Mouse (Mus musculus): ENCODE results near the gene Mnat1. TPM values are rescaled to one million over a fixed set of nuclear protein-coding genes. Genes with fewer than 3 reads are reported as not detected.

The Mnat1 gene
- polyA plus RNA-seq, 1 experiment, result 15.2 TPM

DNA sequence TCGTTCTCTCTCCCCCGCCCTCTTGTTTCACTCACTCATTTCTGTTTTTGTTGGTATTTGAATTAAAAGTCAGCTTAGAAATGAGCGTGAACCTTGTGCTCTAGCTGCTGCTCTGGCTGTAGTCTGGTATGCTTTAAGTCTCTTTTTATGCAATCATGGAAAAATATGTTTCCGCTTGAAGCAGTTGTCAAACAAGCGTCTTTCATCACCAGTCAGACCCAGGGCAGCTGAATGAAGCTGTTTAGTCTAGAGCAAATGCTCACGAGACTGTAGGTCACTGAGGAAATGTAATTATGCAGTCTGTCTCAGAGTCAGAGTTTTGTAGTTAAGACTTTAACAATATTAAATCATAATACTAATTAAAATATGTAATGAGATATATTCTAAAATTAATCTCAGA, 100.4 kb downstream of the Mnat1 start:
- no peak for DNase-seq (ENCODE audit: extremely low spot score in 1 of 2, low spot score in 1 of 2)

DNA sequence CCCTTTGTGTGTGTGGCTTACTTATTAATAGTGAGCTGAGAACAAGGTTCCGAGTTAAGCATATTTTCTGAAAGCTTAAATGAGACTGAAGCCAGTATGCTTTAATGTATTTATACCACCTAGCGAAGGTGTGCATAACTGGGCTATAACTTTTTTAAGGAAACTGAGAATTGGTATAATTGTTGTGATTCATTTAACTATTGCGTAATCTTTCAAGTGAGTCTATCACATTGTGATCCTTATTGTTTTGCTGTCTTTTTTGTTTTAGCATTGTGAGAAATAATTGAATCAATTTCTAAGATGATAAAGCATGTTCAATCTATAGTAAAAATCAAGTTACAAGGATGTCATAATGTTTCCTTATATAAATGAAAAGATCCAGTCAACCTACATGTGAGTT, 104.9 kb downstream of the Mnat1 start:
- DNase-seq (ENCODE audit: extremely low spot score in 1 of 2, low spot score in 1 of 2), result no peak

DNA sequence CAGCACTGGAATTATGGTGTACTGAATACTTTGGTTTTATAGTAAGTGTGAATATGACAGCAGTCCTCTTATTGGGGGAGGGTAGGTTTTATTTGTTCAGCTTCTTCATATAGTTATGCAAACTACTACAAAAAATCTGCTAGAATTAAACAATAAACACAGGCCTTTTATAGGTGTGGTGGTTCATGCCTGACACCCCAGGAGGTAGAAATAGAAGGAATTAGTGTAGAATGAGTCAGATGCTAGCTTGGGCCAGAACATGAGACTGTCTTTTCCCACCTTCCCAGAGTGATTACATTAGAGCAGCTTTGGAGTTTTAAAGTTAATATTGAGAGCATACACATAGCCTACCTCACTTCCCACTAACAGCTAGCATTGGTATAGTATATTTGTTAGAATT, 106.7 kb downstream of the Mnat1 start:
- DNase-seq (ENCODE audit: extremely low spot score in 1 of 2, low spot score in 1 of 2), result no peak

DNA sequence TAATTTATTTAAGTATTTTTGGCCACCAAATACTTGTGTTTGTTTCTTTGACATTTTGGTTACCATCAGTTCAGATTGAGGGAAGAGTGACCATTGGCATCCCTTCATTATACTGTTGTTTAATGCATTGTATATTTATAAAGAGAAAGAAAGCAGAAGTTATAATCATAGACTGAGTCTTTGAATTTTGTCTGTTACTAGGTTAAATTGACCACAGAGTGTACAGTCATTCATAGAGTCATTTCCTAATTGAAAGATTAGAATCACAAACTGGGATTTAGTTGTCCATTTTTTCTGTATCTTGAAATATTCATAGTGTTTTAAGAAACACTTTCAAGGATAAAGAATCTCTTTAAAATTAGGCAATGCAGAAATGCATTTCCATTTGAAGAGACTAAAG, 108.0 kb downstream of the Mnat1 start:
- DNase-seq (ENCODE audit: extremely low spot score in 1 of 2, low spot score in 1 of 2), result no peak

DNA sequence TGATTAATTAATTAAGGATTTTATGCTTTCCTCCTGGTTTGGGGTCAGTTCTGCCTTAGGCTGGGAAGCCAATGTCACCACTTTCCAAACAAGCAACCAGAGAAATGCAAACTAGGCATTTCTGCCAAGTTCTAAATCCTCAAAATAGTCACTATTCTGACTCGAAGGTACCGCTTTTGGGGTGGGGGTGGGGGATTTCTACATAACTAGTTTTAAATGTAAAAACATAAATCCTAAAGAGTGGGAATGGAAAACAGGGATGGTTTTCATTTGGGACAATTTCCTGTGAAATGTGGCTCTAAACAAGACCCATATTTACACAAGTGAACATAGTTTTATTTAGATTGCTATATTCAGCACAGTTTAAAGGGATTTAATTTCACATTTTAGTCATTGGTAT, 109.1 kb downstream of the Mnat1 start:
- no peak for DNase-seq (ENCODE audit: extremely low spot score in 1 of 2, low spot score in 1 of 2)

DNA sequence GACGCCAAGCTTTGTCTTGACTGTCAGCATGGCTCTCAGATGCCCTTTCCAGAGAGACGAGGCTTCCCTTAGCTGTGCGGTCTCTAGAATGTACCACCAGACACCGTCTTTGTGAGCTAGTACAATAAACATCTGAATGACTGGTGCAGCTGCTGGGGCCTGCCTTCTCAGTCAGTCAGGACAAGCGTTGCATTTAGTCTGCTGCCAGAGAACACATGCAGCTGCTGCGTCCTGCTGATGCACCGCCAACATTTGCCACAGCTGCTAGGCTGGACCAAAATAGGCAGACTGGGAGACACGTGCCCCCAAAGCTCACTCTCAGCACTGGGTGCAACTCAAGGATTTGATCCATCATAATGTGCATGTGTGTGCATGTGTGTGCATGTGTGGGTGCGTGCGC, 118.4 kb downstream of the Mnat1 start:
- DNase-seq (ENCODE audit: extremely low spot score in 1 of 2, low spot score in 1 of 2), result peak; percentile 39 to 59

DNA sequence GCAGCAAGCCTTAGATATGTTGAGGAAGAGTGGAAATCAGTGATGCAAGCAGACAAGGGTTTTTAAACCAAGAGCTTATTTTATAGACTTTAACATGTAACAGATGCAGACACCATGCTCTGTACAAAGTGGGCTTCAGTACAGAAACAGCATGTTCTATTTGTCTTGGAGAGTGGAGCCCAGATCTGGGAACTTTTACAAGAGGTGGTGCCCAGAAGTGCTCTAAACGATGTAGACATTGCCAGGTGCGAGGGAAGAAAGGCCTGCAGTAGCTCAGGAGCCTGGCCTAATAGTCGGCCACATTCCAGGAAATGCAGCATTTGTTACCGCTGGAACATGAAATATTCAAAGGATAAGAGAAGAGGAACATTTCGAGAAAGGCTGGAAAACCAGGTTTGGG, 122.2 kb downstream of the Mnat1 start:
- no peak for DNase-seq (ENCODE audit: extremely low spot score in 1 of 2, low spot score in 1 of 2)

DNA sequence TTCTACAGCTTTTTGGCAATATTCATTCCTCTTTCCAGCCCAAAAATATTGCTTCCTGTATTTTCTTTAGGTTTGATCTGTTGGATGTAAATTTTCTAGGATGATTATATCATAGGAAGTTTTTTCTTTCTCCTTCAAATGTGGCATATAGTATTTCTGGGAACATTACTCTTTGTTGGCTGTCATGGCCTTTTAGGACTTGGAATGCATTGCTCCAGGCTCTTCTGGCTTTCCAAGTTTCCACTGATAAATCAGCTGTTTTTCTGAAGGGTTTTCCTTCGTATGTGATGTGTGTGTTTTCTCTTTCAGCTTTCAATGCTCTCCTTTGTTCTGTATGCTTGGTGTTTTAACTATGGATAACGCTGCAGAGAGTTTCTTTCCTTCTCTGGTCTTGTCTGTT, 131.5 kb downstream of the Mnat1 start:
- DNase-seq (ENCODE audit: extremely low spot score in 1 of 2, low spot score in 1 of 2), result no peak

DNA sequence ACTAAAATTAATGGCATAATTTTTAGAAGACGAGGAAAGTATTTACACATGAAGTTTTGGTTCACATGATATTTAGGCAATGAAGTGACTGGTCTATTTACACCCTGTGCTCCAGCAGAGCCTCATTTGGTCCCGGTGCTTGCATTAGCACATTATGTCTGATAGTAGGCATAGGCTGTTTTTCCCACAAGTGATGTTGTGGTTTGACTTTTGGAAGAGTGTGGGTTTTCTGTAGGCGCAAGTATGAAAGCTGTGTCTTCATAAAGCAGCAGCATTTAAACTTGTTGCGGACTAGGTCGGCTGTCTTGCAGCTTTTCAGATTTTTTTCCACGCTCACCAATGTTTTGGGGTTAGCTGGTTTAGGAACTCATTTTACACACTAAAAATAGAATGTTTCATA, 135.8 kb downstream of the Mnat1 start:
- DNase-seq (ENCODE audit: extremely low spot score in 1 of 2, low spot score in 1 of 2), result peak in 1 of 2 experiments; percentile 21

DNA sequence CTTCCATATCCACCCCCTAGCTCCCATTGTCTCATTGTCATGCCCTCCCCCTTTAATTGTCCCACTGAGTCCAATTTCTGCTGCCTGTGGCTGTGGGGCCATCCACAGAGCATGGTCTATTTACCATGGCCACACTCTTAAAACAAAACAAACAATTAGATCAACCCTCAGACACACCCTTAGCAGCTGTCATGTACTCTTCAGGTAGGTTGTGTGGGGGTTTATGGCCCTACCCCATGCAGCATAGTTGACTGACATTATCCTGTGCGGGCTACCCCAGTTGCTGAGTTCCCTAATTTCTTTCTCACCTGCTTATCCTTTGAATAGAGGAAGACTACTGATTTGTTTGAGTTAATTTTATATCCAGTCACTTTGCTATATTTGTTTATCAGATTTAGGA, 136.8 kb downstream of the Mnat1 start:
- DNase-seq (ENCODE audit: extremely low spot score in 1 of 2, low spot score in 1 of 2), result no peak

DNA sequence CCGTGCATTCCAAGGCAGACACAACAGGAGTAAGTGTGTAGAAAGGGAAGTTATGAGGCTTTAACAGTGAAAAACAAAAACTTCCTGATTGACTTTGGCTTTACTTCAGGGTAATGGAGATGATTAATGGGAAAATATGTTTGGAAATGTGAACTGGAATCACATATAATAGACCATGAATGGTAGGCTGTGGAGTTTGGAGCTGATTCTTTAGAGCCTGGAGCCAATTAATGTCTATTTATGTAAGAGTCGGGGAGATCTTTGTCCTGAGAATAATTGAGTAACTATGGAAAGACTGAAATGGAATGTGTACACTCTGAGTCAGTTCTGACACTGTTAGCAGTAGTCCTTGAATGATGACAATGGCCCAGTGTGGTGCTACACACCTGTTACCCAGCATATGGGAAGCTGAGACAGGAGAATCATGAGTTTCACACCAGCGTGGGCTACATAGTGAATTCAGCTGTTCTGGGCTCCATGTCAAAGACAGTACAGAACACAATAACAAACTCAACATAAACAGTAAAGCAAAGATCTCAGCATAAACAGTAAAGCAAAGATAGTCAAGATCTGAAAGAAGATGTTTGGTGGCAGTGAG, 142.0 kb downstream of the Mnat1 start:
- DNase-seq (ENCODE audit: extremely low spot score in 1 of 2, low spot score in 1 of 2), result no peak

DNA sequence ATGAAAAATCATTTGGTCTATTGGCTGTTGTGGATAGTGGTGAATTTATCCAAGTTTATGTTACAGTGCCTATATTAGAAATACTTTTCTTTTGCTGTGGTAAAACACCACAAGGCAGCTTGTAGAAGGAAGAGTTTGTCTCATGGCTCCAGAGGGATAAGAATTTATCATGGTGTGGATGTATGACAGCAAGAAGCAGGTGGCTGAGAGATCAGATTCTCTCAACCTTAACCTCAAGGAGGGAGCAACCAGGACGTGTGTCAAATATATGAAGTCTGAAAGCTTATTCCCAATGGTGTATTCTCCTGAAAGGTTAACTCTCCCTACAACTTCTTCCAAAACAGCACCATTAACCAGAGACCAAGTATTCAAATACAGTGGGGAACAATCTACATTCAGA, 143.1 kb downstream of the Mnat1 start:
- no peak for DNase-seq (ENCODE audit: extremely low spot score in 1 of 2, low spot score in 1 of 2)

DNA sequence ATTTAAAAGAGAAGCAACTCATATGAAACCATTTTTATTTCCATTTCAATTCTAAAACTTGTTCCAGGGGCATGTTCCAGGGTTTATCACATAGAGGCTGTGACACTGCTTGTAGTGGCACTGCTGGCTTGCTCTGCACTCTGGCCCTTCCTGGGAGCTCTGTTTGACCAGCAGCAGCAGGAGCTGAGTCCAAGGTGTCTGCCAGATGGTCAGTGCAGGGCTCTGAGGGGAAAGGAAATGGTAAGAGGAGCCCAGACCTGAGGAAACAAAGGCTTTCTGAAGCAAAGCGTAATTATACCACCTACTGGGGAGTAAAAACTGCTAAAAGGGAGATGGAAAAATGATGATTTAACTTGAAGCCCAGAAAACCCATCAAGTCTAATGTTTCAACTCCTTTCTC, 145.0 kb downstream of the Mnat1 start:
- no peak for DNase-seq (ENCODE audit: extremely low spot score in 1 of 2, low spot score in 1 of 2)

DNA sequence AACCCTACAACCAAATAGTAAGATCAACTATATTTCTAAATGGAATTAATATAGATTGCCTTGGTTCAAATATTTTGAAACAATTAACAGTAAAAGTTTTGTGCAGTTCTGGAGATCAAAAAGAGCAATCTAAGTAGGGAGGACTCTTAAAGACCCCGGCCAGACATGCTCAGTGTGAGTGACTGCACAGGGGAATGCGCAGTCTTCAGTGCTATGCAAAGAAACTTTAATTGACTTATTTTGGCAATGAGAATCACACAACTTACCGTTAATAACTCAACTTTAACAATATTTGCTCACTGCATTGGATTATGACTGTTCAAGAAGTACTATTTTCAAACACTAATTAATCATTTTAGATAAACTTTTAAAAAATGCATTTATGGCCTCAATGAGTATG, 146.0 kb downstream of the Mnat1 start:
- DNase-seq (ENCODE audit: extremely low spot score in 1 of 2, low spot score in 1 of 2), result no peak

DNA sequence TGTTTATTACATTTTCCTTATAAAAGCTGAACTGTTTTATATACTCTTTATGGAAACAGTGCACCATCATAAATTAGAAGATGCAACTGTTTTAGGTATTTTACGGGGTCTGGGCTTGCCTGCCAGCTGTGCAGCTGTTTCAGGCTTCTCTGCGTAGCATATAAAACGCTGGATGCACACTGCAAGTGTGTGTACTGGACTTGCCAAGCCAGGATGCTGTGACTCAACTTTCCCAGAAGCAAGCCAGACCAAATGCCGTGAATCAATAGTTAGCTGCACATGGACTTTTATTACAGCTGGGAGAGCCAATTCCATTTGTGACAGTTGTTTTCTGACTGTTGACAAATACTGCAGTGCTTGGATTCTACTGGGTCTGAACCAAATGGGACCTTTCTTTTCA, 146.4 kb downstream of the Mnat1 start:
- no peak for DNase-seq (ENCODE audit: extremely low spot score in 1 of 2, low spot score in 1 of 2)

DNA sequence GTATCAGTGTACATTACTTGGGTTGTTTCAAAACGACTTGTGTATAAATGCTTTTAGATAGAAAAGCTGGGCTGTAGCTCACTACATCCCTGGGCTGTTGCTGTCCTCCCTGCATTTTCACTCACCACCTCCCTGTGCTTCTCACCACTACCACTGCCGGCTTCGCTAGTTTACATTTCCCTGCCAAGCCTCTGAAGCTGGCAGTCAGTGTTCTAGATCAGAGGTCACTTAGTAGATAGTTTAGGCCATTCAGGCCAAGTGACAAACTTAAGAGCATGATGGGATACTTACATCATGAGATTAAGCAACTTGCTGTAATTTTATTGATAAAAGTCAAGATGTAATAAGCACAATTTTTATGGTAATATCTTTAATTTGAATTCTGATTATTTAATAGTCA, 151.4 kb downstream of the Mnat1 start:
- DNase-seq (ENCODE audit: extremely low spot score in 1 of 2, low spot score in 1 of 2), result no peak

DNA sequence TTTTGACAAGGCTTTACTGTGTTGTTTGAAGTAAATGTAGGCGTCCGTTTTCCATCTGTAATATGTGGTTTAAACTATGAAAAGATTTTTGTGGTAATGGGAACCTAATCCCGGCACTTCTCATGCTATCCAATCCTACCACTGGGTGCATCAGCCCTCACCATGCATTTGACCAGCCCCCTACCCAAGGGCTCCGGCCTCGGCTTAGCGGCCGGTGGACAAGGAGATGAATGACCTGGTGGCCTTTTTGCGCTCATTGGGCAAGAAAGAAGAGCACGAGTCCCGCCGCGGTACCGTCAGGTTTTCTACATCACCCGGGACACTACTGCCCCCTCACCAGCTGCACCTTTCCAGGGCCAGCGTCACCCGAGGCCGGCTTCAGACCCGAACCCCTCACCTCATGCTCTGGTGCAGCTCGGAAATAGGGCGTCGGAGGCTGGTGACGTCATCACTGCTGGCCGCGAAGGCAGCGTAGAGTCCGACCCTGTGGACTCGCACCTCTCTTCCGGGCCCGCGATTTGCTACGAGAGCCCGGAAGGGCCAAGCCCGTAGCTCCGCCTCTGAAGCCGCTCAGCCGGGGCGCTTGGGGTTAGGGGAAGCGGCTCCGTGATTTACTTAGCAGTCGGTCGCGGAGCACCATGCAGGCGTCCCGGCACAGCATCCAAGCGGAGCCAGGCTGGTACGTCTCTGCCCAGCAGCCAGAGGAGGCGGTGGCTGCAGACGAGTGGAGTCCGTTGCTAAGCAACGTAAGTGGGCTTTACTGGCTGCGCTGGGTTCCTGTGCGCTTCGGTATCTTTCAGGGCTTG, 163.0 kb downstream of the Mnat1 start, which contains the start of the genes Trmt5 and Slc38a6:
TSS of gene Trmt5 (minus strand) at position 424 of the 806 bp plus-strand sequence.
TSS of gene Slc38a6 (plus strand) at position 493 of the 806 bp plus-strand sequence.
- DNase-seq (ENCODE audit: extremely low spot score in 1 of 2, low spot score in 1 of 2), result peak; percentile 82 to 92

DNA sequence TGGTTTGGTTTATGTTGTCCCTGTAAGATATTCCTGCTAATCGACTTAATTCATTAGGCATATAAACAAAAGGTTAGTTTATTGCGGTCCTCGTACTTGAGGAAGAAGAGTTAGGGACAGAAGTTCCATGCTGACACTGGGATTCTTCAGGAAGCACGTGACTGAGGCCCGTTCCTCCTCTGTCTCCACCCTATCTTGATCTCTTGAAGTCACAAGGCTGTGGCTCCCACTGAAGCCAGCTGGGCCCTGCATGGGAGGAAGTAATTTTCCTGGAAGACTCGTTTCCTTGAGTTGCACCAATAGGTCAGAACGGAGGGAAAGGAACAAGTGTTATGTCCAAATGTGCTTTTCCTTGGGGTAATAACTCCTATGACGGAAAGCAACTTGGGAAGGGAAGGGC, 164.1 kb downstream of the Mnat1 start:
- no peak for DNase-seq (ENCODE audit: extremely low spot score in 1 of 2, low spot score in 1 of 2)

DNA sequence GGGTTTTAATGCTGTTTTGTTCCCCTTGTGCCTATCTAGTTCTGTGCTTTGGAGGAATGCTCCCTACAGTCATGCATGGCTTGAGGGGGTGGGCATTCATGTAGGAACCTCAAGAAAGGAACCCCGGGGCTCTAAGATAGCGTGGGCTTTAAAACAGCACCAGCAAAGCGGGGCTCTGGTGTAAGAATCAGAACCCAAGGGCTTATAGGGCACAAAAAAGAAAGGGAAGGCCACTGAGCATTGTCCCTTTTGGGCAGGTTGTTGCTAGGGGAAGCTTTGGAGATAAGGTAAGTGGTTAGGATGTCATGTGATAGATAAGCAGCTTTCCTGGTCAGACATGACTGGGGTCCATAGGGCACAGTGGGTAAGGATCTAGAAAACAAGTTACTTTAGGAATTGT, 165.1 kb downstream of the Mnat1 start:
- no peak for DNase-seq (ENCODE audit: extremely low spot score in 1 of 2, low spot score in 1 of 2)

DNA sequence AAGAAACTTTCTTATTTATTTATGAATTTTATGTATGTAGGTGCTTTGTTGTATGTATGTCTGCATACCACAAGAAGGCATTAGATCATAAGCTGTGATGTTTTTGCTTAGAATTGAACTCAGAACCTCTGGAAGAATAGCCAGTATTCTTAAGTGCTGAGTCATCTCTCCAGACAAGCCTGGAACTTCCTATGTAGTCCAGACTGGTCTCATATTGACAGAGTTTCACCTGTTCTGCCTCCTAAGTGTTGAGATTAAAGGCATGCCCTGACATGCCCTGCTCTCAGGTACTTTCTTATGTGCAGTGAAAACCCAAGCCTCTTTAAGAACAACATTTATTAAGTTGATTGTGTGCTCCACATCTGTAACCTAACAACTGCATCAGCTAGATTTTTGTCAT, 171.4 kb downstream of the Mnat1 start:
- no peak for DNase-seq (ENCODE audit: extremely low spot score in 1 of 2, low spot score in 1 of 2)

DNA sequence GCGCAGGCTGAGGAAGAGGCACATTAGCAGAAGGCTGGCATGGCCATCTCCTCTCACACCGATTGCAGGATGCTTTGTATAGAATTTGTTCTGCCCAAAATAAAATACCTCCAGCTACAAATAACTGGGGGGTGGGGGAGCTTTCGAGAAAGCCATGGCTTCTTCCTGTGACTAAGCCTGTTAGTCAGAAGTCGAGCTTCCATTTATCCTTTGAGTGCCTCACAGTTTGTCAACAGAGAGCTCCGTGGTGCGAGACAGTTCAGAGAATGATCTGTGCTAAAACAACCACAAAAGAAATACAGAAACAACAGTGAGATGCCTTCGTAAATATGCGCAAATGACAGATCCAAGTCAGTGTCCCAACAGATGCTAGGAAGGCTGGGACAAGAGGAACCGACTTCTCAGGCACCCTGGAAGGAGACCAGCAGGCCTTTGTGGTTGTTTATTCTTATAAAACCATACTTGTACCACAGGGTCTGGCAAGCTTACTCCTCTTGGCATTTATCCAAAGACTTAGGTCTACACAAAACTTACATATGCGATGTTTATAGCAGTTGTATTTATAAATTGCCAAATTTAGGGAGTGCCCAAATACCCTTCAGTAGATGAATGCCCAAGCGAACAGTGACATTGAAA, 172.1 kb downstream of the Mnat1 start:
- no peak for DNase-seq (ENCODE audit: extremely low spot score in 1 of 2, low spot score in 1 of 2)

DNA sequence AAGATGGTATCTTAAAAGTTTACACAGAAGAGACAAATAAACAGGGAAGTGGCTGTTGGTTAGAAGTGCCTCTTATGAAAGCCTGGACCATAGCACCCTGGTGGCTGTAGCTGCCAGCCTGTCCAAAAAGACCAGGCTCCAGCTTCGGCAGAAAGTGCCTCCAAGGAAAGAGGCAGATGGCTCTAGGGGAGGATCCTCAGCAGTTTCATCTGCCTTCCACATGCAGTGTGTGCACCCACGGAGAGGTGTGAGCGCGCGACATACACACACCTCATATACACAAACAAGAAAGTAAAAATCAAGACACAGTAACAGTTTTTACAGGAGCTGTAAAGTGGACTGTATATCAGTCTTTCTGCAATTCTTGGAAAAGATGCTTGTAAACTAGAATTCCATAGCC, 175.1 kb downstream of the Mnat1 start:
- no peak for DNase-seq (ENCODE audit: extremely low spot score in 1 of 2, low spot score in 1 of 2)

All from frontal cortex, adult 2 months (tissue).